Mouse (Mus musculus): Measurements from ENCODE around the gene Hbb-bh1. TPM values are rescaled to one million over a fixed set of nuclear protein-coding genes. Genes with fewer than 3 reads are reported as not detected.

Hbb-bh1 gene
- total and polyA plus RNA-seq, 3 experiments = 0.15 TPM; not detected in 2

DNA sequence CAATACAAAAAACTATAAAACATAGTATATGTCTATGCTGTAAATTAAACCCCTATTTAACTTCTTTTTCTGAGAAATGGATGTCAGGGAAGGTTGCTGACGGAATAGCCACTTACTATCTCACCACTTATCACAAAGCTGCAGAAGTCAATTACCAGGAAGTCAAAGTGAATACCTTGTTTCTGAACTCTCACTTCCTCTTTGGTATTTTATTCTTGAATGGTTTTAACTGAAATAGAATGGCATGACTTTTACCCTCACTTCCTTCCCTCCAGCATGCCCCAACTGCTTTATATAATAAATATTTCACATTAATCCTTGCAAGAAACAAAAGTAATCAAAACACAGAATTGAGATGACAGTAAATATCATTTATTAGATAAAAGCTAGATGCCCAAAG, 30.8 kb downstream of the Hbb-bh1 start (continued):
- peak; percentile 86 for TF ChIP-seq TAL1 (IDR thresholded peaks at IDR 0.05; ENCODE audit: low read length)
- TF ChIP-seq USF2 (IDR thresholded peaks at IDR 0.05; ENCODE audit: borderline replicate concordance in 1 of 2, insufficient read depth in 1 of 2, low read depth in 1 of 2, low read length in 2 of 2) = no peak

DNA sequence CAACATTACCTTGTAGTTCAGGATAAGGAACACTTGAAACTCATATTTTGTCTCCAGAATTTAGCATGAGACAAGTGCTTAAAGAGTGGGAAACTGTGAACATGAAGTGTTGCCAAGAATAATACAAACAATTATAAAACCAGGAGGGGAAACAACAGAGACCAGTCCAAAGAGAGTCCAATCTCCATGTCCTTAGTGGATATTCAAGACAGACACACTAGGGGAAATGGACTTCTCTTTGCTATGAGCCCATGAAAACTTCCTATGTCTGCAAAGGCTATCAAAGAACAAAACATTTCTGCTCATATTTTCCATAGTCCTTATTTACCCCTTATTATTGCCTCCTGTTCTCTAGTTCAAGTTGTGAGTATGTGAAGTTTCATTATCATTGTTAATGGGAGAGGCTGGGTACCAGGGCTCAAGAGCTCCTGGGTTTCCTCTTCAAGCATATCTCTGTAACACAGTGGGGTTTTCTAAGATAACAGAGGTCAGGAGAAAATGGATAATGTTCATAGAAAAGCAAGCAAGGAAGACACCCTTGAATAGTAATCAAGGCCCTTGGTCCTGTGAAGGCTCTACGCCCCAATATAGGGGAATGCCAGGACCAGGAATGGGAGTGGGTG, 31.6 kb downstream of the Hbb-bh1 start:
- no peaks in the 10 kb centered on the region for H3K9me3 ChIP-seq (replicated peaks; ENCODE audit: insufficient read depth, low read length)
- peaks cover 23 to 26% of the 10 kb centered on the region in 2 experiments for H3K4me1 ChIP-seq (ENCODE audit: control insufficient read depth in 1 of 2, insufficient read depth in 2 of 2, low read length in 2 of 2)
- H3K27ac ChIP-seq (ENCODE audit: control insufficient read depth, low read depth, low read length) = peak overlapping the region; percentile 89
- no peaks in the 10 kb centered on the region for H3K79me2 ChIP-seq (ENCODE audit: control insufficient read depth, insufficient read depth, low read length, poor library complexity)
- H3K27me3 ChIP-seq (ENCODE audit: control insufficient read depth in 1 of 2, insufficient read depth in 2 of 2, low read length in 2 of 2) = no peaks in the 10 kb centered on the region
- TF ChIP-seq MAFK (IDR thresholded peaks at IDR 0.05; ENCODE audit: borderline replicate concordance, low read depth, low read length) (peak; percentile 69; the same call in 1 of the 2 replicates), CHD1 (IDR thresholded peaks at IDR 0.05; ENCODE audit: low read depth, low read length) (no peak; the same call in 1 of the 2 replicates), ETS1 (IDR thresholded peaks at IDR 0.05; ENCODE audit: low read depth, low read length) (peak; percentile 87), E2F4 (IDR thresholded peaks at IDR 0.05; ENCODE audit: borderline replicate concordance, low read depth, low read length) (no peak), SIN3A (IDR thresholded peaks at IDR 0.05; ENCODE audit: low read length) (peak; percentile 72; the same call in 1 of the 2 replicates), BHLHE40 (IDR thresholded peaks at IDR 0.05; ENCODE audit: borderline replicate concordance, low read depth, low read length) (0 out of 2 replicates have a peak, but pooled peaks have one; percentile 25), EP300 (IDR thresholded peaks at IDR 0.05; ENCODE audit: low read depth in 1 of 2, low read length in 2 of 2) (peak; percentile 94 to 97), MYB (IDR thresholded peaks at IDR 0.05; ENCODE audit: low read depth, low read length) (peak; percentile 56; the same call in 1 of the 2 replicates), MEF2A (IDR thresholded peaks at IDR 0.05; ENCODE audit: extremely low read depth, insufficient replicate concordance, low read depth, low read length, poor library complexity, severe bottlenecking) (peak; percentile 40; the same call in 1 of the 2 replicates), MXI1 (IDR thresholded peaks at IDR 0.05; ENCODE audit: low read depth, low read length) (0 out of 2 replicates have a peak, but pooled peaks have one; percentile 27), RCOR1 (IDR thresholded peaks at IDR 0.05; ENCODE audit: low read depth, low read length) (peak; percentile 81), TBP (IDR thresholded peaks at IDR 0.05; ENCODE audit: low read depth, low read length) (no peak), GATA1 (IDR thresholded peaks at IDR 0.05; ENCODE audit: low read depth, low read length) (peak; percentile 96), TAL1 (IDR thresholded peaks at IDR 0.05; ENCODE audit: low read length) (peak; percentile 79), TCF12 (IDR thresholded peaks at IDR 0.05; ENCODE audit: low read depth, low read length) (peak; percentile 96), KAT2A (conservative IDR thresholded peaks at IDR 0.05; ENCODE audit: low read depth, low read length) (no peak), HCFC1 (IDR thresholded peaks at IDR 0.05; ENCODE audit: low read depth, low read length) (0 out of 2 replicates have a peak, but pooled peaks have one; percentile 26), ZNF384 (IDR thresholded peaks at IDR 0.05; ENCODE audit: low read depth, low read length) (peak; percentile 39; the same call in 1 of the 2 replicates), MAZ (IDR thresholded peaks at IDR 0.05; ENCODE audit: low read depth, low read length) (peak; percentile 78; the same call in 1 of the 2 replicates)
- peak overlapping the region in 1 of 2 experiments; percentile 21; a peak in 2 of 4 replicates for H3K4me3 ChIP-seq (ENCODE audit: control insufficient read depth in 1 of 2, insufficient read depth in 1 of 2, low read depth in 2 of 2, low read length in 2 of 2)
- peak overlapping the region; percentile 16 for H3K9ac ChIP-seq (ENCODE audit: control insufficient read depth, low read depth, low read length, poor library complexity, severe bottlenecking)
- peak; percentile 79 for DNase-seq (ENCODE audit: low read depth, low spot score)
- peaks cover 0 to 31% of the 10 kb centered on the region in 2 experiments; a peak in 2 of 4 replicates for H3K36me3 ChIP-seq (ENCODE audit: control insufficient read depth in 1 of 2, insufficient read depth in 2 of 2, low read length in 2 of 2)
